Mouse (Mus musculus): ENCODE data around the gene Tpcn1. TPM values are rescaled to one million over a fixed set of nuclear protein-coding genes. Genes with fewer than 3 reads are reported as not detected.

The Tpcn1 gene
- total RNA-seq, 2 experiments from 2014 or later, result 53.1 to 60.4 TPM

GRCm38 (mm10) chr5:120578504-120579081 lies 9.9 kb downstream of the Tpcn1 start:
- DNase-seq, result peak; percentile 73

GRCm38 (mm10) chr5:120577935-120578441 lies 10.5 kb downstream of the Tpcn1 start:
- peak; percentile 35 for DNase-seq

- DNase-seq, result no peak
Observed at GRCm38 (mm10) chr5:120576781-120577301, 11.6 kb downstream of the Tpcn1 start.

GRCm38 (mm10) chr5:120574469-120575063 lies 13.9 kb downstream of the Tpcn1 start:
- no peak for DNase-seq

- DNase-seq, result no peak
Observed at GRCm38 (mm10) chr5:120571056-120571740, 17.3 kb downstream of the Tpcn1 start.

GRCm38 (mm10) chr5:120570289-120570897 lies 18.1 kb downstream of the Tpcn1 start:
- DNase-seq, result no peak

GRCm38 (mm10) chr5:120569791-120570190 lies 18.7 kb downstream of the Tpcn1 start:
- DNase-seq, result no peak

GRCm38 (mm10) chr5:120568964-120569363 lies 19.5 kb downstream of the Tpcn1 start:
- no peak for DNase-seq

- DNase-seq, result peak; percentile 60
Observed at GRCm38 (mm10) chr5:120568336-120568768, 20.1 kb downstream of the Tpcn1 start.

- no peak for DNase-seq
Observed at GRCm38 (mm10) chr5:120567761-120568211, 20.7 kb downstream of the Tpcn1 start.

GRCm38 (mm10) chr5:120567253-120567701 lies 21.2 kb downstream of the Tpcn1 start:
- DNase-seq, result peak; percentile 81

GRCm38 (mm10) chr5:120566681-120567252 lies 21.7 kb downstream of the Tpcn1 start:
- DNase-seq, result no peak

GRCm38 (mm10) chr5:120566101-120566500 lies 22.4 kb downstream of the Tpcn1 start:
- peak; percentile 54 for DNase-seq

- DNase-seq, result no peak
Observed at GRCm38 (mm10) chr5:120565171-120565905, 23.1 kb downstream of the Tpcn1 start.

- peak; percentile 23 for DNase-seq
Observed at GRCm38 (mm10) chr5:120563914-120564311, 24.6 kb downstream of the Tpcn1 start.

- DNase-seq, result peak; percentile 80
Observed at GRCm38 (mm10) chr5:120562956-120563913, 25.2 kb downstream of the Tpcn1 start.

GRCm38 (mm10) chr5:120560616-120561311 lies 27.7 kb downstream of the Tpcn1 start:
- peak; percentile 81 for DNase-seq

GRCm38 (mm10) chr5:120560129-120560615 lies 28.3 kb downstream of the Tpcn1 start:
- DNase-seq, result no peak

- peak; percentile 38 for DNase-seq
Observed at GRCm38 (mm10) chr5:120558762-120559161, 29.7 kb downstream of the Tpcn1 start.
